Mouse (Mus musculus) spleen, adult 18-20 months (tissue): ENCODE results near the gene Dmrtb1.

Source experiments
- DNase-seq, 2 experiments: peaks; one replicate each; pipeline ENCODE4 v3.0.0; 2022; ENCODE audit warnings: mixed read lengths in 2 of 2

Dmrtb1 gene

DNA sequence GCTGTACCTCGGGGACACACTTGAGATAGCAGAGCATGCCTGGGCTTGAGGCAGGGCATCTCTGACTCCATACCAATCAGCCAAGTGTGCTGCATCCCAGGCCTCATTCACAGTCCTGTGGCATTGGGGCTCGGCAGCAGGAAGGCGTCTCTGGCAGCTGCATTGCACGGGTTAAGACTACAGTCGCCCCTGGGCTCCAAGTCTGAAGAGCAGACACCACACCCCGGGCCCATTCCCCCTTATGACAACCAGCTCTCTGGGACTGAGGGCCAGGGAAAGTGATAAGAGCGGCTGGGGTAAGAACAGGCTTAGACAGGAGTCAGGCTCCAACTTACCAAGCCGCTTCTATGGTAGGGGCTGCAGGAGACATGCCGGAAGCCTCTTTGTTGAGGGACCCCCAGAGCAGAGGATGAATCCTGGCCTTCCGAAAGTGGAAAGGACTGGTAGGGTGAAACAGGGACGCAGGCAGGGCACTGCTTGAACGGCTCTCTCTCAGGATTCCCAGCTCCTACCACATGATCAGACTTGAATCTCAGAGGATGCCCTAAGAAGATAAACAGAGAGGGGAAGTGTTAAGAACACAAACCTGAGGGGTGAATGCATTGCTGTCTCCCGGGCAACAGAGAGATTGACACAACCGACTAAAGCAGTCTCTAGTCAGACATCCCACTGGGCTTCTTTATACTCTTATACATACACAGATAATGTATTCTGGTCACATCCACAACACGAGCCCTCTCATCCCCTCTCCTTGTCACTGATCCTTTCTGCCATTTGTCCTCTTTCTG is 3.5 kb downstream of the Dmrtb1 start:
- no peak for DNase-seq

DNA sequence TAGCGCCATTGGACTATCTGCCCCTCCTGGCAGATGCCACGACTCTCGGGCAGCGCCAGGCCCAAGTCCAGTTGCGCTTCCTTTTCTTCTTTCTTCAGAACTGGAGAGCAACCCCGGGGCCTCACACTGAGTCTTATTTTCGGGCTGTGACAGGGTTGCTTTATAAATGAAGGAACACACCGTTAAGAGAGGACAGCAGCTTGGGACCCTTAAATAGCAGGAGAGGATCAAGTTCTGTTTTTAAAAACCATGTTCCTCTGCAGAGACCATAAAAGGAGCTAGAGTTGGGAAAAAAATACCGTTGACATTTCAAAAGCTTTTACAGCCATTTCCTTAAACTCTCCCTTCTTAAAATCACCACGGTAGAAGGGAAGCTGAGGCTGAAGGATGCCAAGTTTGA is 8.4 kb downstream of the Dmrtb1 start:
- DNase-seq, result no peak

- DNase-seq, result no peak
Measured at GRCm38 (mm10) chr4:107674322-107674644, 9.7 kb downstream of the Dmrtb1 start.

GRCm38 (mm10) chr4:107673638-107674321 is 10.2 kb downstream of the Dmrtb1 start:
- DNase-seq, result peak; percentile 52 to 67

DNA sequence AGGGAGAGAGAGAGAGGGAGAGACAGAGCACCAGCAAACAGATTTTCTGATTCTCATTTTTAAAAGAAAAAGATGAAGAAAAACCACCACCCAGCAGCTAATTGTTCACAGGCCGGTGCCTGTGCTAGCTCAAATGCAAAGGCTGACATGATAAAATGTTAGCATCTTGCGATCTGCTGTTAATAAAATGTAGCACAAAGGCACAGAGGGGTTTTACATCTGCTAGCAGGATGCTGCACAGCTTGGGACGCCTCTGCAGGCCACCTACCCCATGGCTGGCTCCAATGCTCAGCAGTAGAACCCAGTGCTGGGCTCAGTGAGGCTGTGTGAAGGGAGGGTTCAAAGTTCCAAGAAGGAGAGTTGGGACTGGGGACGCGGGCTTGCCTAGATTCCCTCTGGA is 13.3 kb downstream of the Dmrtb1 start:
- no peak for DNase-seq

GRCm38 (mm10) chr4:107668514-107668913 is 15.5 kb downstream of the Dmrtb1 start:
- DNase-seq, result no peak

DNA sequence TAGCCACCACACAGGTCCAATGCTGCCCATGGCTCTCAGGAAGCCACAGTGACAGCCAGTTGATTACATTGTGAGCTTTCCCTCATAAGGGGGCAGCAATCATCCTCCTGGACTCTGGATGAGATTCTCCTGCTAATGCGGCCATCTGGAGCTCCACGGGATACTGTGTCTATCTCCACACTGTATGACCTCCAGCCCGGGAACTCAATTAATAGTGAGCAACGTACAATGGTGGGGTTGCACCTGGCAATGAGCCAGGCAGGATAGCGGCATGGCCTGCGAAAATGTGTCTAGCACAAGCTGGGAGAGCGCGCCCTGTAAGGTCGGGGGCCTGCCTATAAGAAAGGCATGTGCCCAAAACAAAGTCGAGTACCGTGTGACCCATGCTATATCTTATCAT is 23.4 kb downstream of the Dmrtb1 start:
- no peak for DNase-seq

- DNase-seq, result no peak
Measured at GRCm38 (mm10) chr4:107653280-107653643, 30.8 kb downstream of the Dmrtb1 start.

DNA sequence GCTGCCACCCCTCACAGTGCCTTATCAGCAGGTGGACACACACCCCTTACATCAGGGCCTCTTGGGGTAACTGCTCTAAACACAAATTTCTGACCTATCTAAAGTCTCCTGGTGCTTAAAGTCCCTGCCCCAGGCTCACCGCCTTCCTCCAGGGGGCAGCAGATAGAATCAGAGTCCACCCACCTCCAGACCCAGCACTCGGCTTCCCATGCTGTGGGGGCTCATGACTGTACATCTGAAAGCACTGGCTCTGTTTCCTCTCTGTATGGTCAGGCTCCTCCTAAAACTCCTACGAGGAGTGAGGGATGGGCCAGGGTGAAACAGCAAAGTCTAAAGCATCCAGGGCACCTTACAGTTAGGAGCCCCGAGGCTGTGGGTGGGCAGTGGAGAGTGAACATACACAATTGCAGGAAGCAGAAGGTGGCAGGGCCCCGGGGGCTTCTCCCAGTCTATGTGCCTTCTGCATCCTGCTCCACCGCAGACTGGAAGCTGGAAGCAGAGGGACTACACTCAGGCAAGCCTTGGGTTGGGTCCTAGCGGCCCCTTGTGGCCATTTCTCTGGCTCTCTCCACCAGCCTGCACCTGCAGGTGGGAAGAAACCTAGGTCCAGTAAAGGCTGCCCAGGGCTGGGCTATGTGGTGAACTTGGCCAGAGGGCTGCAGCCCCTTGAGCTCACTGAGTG is 31.3 kb downstream of the Dmrtb1 start:
- peak in 1 of 2 experiments; percentile 36 for DNase-seq

DNA sequence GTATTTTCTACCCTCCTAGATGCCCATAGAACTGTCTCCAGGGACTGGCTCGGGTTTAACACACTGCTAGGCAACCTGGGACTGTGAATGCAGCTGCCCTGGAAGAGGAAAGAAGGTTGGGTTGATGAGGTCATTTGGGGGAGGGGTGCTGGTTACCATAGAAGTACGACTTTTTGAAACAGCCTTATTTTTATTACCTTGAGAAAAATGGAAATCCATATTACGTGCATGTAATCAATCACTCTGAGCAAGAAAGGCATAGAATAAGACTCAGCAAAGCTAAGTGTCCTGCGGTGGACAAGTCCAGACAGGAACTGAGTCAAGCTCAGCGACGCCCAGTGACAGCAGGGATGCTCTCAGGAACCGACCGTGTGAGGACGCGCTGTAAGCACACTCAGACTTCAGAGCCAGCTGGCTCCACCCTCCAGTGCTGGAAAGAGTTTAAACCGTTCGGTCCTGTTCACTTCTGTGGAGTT is 33.0 kb downstream of the Dmrtb1 start:
- no peak for DNase-seq

DNA sequence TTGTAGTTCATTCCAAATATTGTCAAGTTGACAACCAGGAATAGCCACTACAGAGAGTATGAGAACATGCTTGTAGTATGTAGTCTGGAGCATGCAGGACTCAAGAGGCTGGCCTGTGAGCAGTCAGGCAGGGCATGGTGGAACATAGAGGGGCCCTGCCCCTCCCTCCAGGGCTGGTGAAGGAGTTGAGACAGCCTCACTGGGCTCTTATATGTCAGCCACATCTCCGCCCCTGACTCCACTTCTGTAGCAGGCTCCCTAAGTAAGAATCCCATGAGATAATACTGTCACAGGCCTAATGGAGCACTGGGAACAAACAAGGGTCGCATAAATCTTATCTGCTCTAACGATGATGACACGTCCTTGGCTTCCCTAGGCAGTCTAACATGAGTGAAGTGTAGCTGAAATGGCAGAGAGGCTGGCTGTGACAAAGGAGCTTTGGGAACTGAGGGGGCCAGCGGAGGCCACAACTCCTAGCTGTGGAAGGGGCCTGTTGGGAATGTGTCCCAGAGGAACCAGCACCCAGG is 35.0 kb downstream of the Dmrtb1 start:
- no peak for DNase-seq

- DNase-seq, result no peak
Measured at GRCm38 (mm10) chr4:107641624-107642023, 42.4 kb downstream of the Dmrtb1 start.

DNA sequence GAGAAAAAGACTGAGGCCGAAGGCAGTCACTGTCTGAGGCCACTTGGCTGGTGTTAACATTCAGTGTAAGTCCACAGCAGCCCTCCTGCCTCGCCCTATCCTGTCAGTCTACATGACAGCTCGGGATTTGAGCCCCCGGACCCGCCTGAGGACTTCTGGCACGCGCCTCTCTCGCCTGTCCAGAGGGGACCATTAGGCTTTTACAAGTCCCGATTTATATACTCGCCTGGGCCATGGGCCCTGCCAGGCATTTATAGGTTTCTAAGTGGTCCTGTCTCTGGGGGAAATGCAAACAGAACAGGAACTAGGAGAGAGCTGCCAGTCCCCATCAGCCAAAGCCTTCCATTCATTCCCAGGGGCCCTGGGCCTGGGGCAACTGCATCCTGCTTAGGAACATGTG is 45.7 kb downstream of the Dmrtb1 start:
- no peak for DNase-seq

GRCm38 (mm10) chr4:107637670-107638069 is 46.4 kb downstream of the Dmrtb1 start:
- peak in 1 of 2 experiments; percentile 24 for DNase-seq

DNA sequence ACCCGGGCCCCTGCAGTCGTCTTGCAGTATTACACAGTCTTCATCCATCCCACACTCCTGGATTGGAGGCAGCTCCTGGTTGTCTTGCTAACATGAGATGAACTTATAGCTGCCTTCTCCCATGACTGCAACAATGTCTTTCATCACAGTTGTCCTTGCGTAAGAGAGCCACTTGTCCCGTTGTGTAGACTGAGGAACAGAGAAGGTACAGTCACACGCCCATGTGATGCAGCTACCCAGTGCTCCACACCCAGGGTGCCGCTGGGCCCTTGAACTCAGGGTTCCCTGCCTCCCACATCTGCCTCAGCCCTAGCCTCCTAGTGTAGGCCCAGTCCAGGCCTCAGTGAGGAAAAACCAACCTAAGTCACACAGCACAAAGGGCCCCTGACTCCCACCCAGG is 47.9 kb downstream of the Dmrtb1 start:
- no peak for DNase-seq

- no peak for DNase-seq
Measured at GRCm38 (mm10) chr4:107634631-107635030, 49.4 kb downstream of the Dmrtb1 start.

DNA sequence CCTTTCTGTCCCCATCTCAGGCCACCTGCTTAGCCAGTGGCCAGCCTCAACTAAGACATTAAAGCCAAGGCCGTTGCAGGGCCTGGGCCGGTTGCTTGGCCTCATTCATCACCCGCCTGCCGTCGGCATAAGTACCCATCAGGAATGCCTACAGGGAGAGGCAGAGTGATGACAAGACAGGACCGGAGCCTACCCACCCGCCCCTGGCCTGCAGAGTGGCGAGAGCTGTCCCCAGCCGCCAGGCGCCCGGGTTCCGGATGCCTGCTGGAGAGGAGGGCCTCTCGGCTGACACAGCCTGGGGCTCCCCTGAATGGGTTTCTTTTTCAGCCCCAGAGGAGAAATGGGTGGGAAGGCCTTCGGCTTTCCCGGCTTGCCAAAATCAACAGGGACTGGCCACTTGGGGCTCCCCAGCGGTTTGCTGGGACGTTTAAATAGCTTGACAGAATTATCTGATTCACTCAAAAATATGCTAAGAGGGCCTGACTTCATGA is 55.1 kb downstream of the Dmrtb1 start:
- DNase-seq, result no peak

GRCm38 (mm10) chr4:107628226-107628625 is 55.8 kb downstream of the Dmrtb1 start:
- no peak for DNase-seq
